Comparison of ENCODE assay signal across 13 mouse cellular contexts in the genomic region with DNA sequence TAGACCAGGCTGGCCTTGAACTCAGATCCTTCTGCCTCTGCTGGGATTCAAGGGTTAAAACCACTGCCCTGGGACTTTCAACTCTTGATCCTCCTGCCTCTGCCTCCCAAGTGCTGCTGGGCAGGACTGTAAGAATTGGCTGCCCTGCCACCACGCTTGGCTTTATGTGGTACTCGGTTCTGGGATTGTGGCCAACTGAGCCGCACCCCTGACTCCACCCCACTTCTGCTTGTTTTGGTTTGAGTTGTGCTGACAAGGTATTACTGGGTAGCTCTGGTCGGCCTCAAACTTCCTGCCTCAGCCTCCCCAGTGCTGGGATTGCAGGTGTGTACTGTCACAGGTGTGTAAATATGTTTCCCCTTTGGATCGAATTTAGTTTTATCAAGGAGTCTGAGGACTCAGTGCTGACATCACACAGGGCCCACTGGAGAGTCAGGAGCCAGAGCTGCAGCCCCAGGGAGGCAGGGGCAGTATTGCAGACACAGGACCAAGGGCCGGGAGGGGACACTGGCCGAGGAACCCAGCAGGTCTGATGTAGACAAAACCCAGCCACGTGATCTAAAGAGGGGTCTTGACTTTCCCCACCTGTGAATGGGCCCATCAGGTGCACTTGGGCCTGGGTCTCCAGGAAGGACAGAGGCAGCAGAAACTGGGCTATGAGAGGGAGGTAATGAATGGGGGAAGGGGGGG. TPM values are rescaled to one million over a fixed set of nuclear protein-coding genes. Genes with fewer than 3 reads are reported as not detected.
DNase-seq lines count a peak whose midpoint lies in the region; ATAC-seq and TF ChIP-seq lines count a peak whose summit lies in the region.
"Had no signal": no experiment of that assay in that cellular context is flagged by ENCODE, and none has a peak within 500 bp of the region (broad histone marks: within the 10 kb centered on the region; RNA-seq: fewer than 3 reads in every experiment).

No protein-coding gene starts in this region.

- ATAC-seq in megakaryocyte progenitor cell, adult 5-6 weeks (replicated peaks; ENCODE audit: poor library complexity), result peak; percentile 69
- ATAC-seq: inflammation-experienced regulatory T-cells, adult 6 months had no signal

- 38% methylated on average over 8 of the region's 8 CpGs for WGBS in lung, adult 2 months

- peak; percentile 50 to 60 for DNase-seq in cerebellum, postnatal 14 days
- DNase-seq in cerebellum, postnatal 36 days, result no peak
- DNase-seq in lung, postnatal 25 days (ENCODE audit: low spot score), result peak; percentile 12
- no peak for DNase-seq in lung, adult 2 months
- DNase-seq in Muller cell, postnatal 12 days (ENCODE audit: inconsistent ontology term), result peak; percentile 19
- no peak for DNase-seq in left cerebral cortex, adult 18-20 months (ENCODE audit: low spot score in 2 of 2)
- DNase-seq in right cerebral cortex, postnatal 14 days, result no peak
- DNase-seq: layer of hippocampus, postnatal 36 days; lung, postnatal 14 days had no signal

- no peak overlapping the region for H3K4me3 ChIP-seq in lung, adult 2 months (replicated peaks; ENCODE audit: extremely low read depth, low read depth, low read length)
- H3K4me3 ChIP-seq: limb, embryonic 15.5 days had no signal

- no peak for TF ChIP-seq POLR2A in lung, adult 2 months (IDR thresholded peaks at IDR 0.05; ENCODE audit: borderline replicate concordance, extremely low read depth, low read depth, low read length)

- no peak for TF ChIP-seq CTCF in lung, adult 2 months (IDR thresholded peaks at IDR 0.05; ENCODE audit: insufficient read depth, low read length)

- H3K4me1 ChIP-seq in lung, adult 2 months (ENCODE audit: control insufficient read depth, insufficient read depth, low read length), result no peaks in the 10 kb centered on the region

RNA-seq across cellular contexts. Expression of a gene that starts 30.9 kb away (rescaled TPM):
- 0.80 and 1.2 TPM in 2 replicates for polyA plus RNA-seq in lung, adult 2 months (2012; rRNA removed)
- total RNA-seq in megakaryocyte progenitor cell, adult 5-6 weeks (2015), result not detected in 2 replicates
- total RNA-seq in megakaryocyte progenitor cell, adult 5-6 weeks (2017), result not detected in 2 replicates
- 10 to 100 TPM; 58.9 to 60.7 TPM for total RNA-seq in left cerebral cortex, adult 18-20 months (2021)
- polyA plus RNA-seq: heart, embryonic 16.5 days had no signal

RNA-seq across cellular contexts. Expression of a gene that starts 53.9 kb away (rescaled TPM):
- polyA plus RNA-seq in lung, adult 2 months (2012; rRNA removed), result 14.4 and 15.6 TPM in 2 replicates
- 65.0 and 68.9 TPM in 2 replicates for total RNA-seq in megakaryocyte progenitor cell, adult 5-6 weeks (2015)
- 19.5 and 43.8 TPM in 2 replicates for total RNA-seq in megakaryocyte progenitor cell, adult 5-6 weeks (2017)
- total RNA-seq in left cerebral cortex, adult 18-20 months (2021), result 10 to 100 TPM; 41.9 to 42.4 TPM

Comparison
In these comparisons a context has a peak if more than half of its experiments do, and no peak if none do; other contexts are left out.
1. DNase-seq: peak in cerebellum, postnatal 14 days (2 of 2), lung, postnatal 25 days (single experiment) and Muller cell, postnatal 12 days (single experiment); none in cerebellum, postnatal 36 days (0 of 2), lung, adult 2 months (single experiment), left cerebral cortex, adult 18-20 months (0 of 2) and right cerebral cortex, postnatal 14 days (single experiment).
2. RNA of a gene that starts 30.9 kb away (total RNA-seq): 58.9 to 60.7 TPM in left cerebral cortex, adult 18-20 months; not detected in megakaryocyte progenitor cell, adult 5-6 weeks; every median in the first group is over 10 times any median in the second.